Mouse (Mus musculus) limb, embryonic 14.5 days (tissue): Measurements from ENCODE around the gene Sema4b. TPM values are rescaled to one million over a fixed set of nuclear protein-coding genes. Genes with fewer than 3 reads are reported as not detected.

Experiments used
- ATAC-seq: fragments of 200-750 bp; cut with Nextera tagmentation; 2 replicates; pipeline ENCODE4 v1.8.0; 2017; ENCODE audit warnings: low read depth, moderate number of reproducible peaks, moderate TSS enrichment; ENCODE audit not compliant: low FRiP score
- DNase-seq: peaks from one replicate; pipeline ENCODE4 v3.0.0-alpha.2; 2015; ENCODE audit warnings: low spot score
- H3K27ac ChIP-seq: fragments of 300-500 bp; sonication (generic); replicated peaks from 2 replicates; pipeline ENCODE4 v1.5.1; 2014; ENCODE audit warnings: low read depth, mild to moderate bottlenecking, low read length, moderate library complexity, mixed read lengths
- H3K27me3 ChIP-seq: fragments of 300-500 bp; sonication (generic); 2 replicates; pipeline ENCODE4 v1.6.1; 2014; ENCODE audit warnings: low read length, mixed read lengths; ENCODE audit not compliant: control insufficient read depth, insufficient read depth
- H3K36me3 ChIP-seq: fragments of 300-500 bp; sonication (generic); 2 replicates; pipeline ENCODE4 v1.6.1; 2014; ENCODE audit warnings: mild to moderate bottlenecking, low read length, moderate library complexity, mixed read lengths; ENCODE audit not compliant: control insufficient read depth, insufficient read depth
- H3K4me1 ChIP-seq: fragments of 300-500 bp; sonication (generic); 2 replicates; pipeline ENCODE4 v1.6.1; 2014; ENCODE audit warnings: antibody characterized with exemption, low read length, mixed read lengths; ENCODE audit not compliant: control insufficient read depth, insufficient read depth
- H3K4me2 ChIP-seq: fragments of 300-500 bp; sonication (generic); replicated peaks from 2 replicates; pipeline ENCODE4 v1.6.1; 2014; ENCODE audit warnings: low read depth, mild to moderate bottlenecking, low read length, moderate library complexity; ENCODE audit not compliant: severe bottlenecking
- H3K4me3 ChIP-seq: fragments of 300-500 bp; sonication (generic); replicated peaks from 2 replicates; pipeline ENCODE4 v1.5.1; 2014; ENCODE audit warnings: low read length
- H3K9ac ChIP-seq: fragments of 300-500 bp; sonication (generic); 2 replicates; pipeline ENCODE4 v1.6.1; 2014; ENCODE audit warnings: mild to moderate bottlenecking, low read depth, low read length, moderate library complexity; ENCODE audit not compliant: severe bottlenecking
- H3K9me3 ChIP-seq: fragments of 300-500 bp; sonication (generic); 2 replicates; pipeline ENCODE4 v1.6.1; 2016; ENCODE audit warnings: low read length; ENCODE audit not compliant: control insufficient read depth
- POLR2A ChIP-seq: fragments of 200-500 bp; IDR thresholded peaks from 2 replicates; pipeline ENCODE4 v1.8.0; 2012; ENCODE audit warnings: inconsistent platforms, mild to moderate bottlenecking, moderate library complexity, borderline replicate concordance; ENCODE audit not compliant: insufficient read depth, insufficient read length; ENCODE audit errors: extremely low read depth
- WGBS: fragments of 180-500 bp; shearing (Covaris S2); extraction: QIAGEN DNeasy Blood & Tissue Kit; methylation state at CpG from one replicate; pipeline ENCODE4 v1.1.7; 2014; 5-methylcytosine and 5-hydroxymethylcytosine counted together
- polyA plus RNA-seq, 2 experiments: library from polyadenylated mRNA; depleted of rRNA in 1 of 2; stranded (reverse) in 1 of 2; unstranded in 1 of 2; fragments of >200 nt; fragmentation: Nextera tagmentation in 1 of 2; extraction: Ambion mirVana in 1 of 2; gene quantifications; 2 replicates each; pipeline versions ENCODE4 v1.2.1 to v1.2.3; 2012 to 2014

Gene Sema4b
- polyA plus RNA-seq, 2 experiments, result 8.2 to 11.5 TPM

GRCm38 (mm10) chr7:80146077-80146476, 40.6 kb upstream of the Sema4b start:
- H3K4me2 ChIP-seq, result no peak overlapping the region
- peaks cover 10% of the 10 kb centered on the region; the same call in 1 of the 2 replicates for H3K4me1 ChIP-seq
- no peaks in the 10 kb centered on the region for H3K36me3 ChIP-seq
- no peak for TF ChIP-seq POLR2A
- no peaks in the 10 kb centered on the region for H3K27me3 ChIP-seq
- no peak overlapping the region for H3K27ac ChIP-seq
- no peak overlapping the region for H3K9ac ChIP-seq
- no peaks in the 10 kb centered on the region for H3K9me3 ChIP-seq
- ATAC-seq (no peak), DNase-seq (no peak)
- H3K4me3 ChIP-seq, result no peak overlapping the region
- WGBS, result 79% methylated on average over 8 of the region's 8 CpGs

GRCm38 (mm10) chr7:80149356-80149755, 37.3 kb upstream of the Sema4b start:
- 21% methylated on average over 9 of the region's 9 CpGs for WGBS
- ATAC-seq, result peak; percentile 73
- Histone ChIP-seq H3K4me2 (peak overlapping the region; percentile 28; the same call in 1 of the 2 replicates), H3K27me3 (no peaks in the 10 kb centered on the region), H3K36me3 (no peaks in the 10 kb centered on the region), H3K9me3 (no peaks in the 10 kb centered on the region), H3K4me3 (0 out of 2 replicates have a peak overlapping the region, but pooled peaks have one; percentile 2), H3K9ac (no peak overlapping the region), H3K4me1 (0 out of 2 replicates have a peak, but pooled peaks cover 3% of the 10 kb centered on the region), H3K27ac (peak overlapping the region; percentile 55)
- TF ChIP-seq POLR2A, result no peak
- peak; percentile 75 for DNase-seq

- Histone ChIP-seq H3K36me3 (no peaks in the 10 kb centered on the region), H3K4me1 (0 out of 2 replicates have a peak, but pooled peaks cover 3% of the 10 kb centered on the region), H3K4me3 (no peak overlapping the region), H3K27ac (no peak overlapping the region), H3K9ac (no peak overlapping the region), H3K27me3 (no peaks in the 10 kb centered on the region), H3K4me2 (no peak overlapping the region), H3K9me3 (no peaks in the 10 kb centered on the region)
- 62% methylated on average over 6 of the region's 6 CpGs for WGBS
- TF ChIP-seq POLR2A, result no peak
- ATAC-seq, result no peak
- DNase-seq, result no peak
These were observed 34.5 kb upstream of the Sema4b start for GRCm38 (mm10) chr7:80152152-80152551.

DNA sequence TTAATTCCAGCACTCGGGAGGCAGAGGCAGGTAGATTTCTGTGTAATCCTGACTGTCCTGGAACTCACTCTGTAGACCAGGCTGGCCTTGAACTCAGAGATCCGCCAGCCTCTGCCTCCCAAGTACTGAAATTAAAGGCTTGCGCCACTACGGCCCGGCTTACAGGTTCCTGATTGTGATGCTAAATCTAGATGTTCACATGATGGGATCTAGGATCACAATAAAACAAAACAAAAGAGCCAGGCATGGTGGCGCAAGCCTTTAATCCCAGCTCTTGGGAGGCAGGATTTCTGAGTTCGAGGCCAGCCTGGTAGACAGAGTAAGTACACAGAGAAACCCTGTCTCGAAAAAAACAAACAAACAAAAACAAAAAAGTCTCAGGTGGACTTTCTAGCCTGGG, 33.9 kb upstream of the Sema4b start:
- TF ChIP-seq POLR2A, result no peak
- no peaks in the 10 kb centered on the region for H3K9me3 ChIP-seq
- 93% methylated on average over 8 of the region's 8 CpGs for WGBS

GRCm38 (mm10) chr7:80154689-80155088, 32.0 kb upstream of the Sema4b start:
- H3K9me3 ChIP-seq, result no peaks in the 10 kb centered on the region
- H3K9ac ChIP-seq, result no peak overlapping the region
- WGBS, result 82% methylated on average over 3 of the region's 3 CpGs
- no peak overlapping the region for H3K4me3 ChIP-seq
- H3K27me3 ChIP-seq, result no peaks in the 10 kb centered on the region
- ATAC-seq, result no peak
- H3K36me3 ChIP-seq, result no peaks in the 10 kb centered on the region
- DNase-seq, result no peak
- no peaks in the 10 kb centered on the region for H3K4me1 ChIP-seq
- no peak overlapping the region for H3K27ac ChIP-seq
- TF ChIP-seq POLR2A, result no peak
- H3K4me2 ChIP-seq, result no peak overlapping the region

More for the DNA sequence above, 33.9 kb upstream of the Sema4b start:
- no peak for DNase-seq
- ATAC-seq, result no peak
- no peak overlapping the region for H3K4me2 ChIP-seq
- H3K9ac ChIP-seq, result no peak overlapping the region
- H3K4me1 ChIP-seq, result 0 out of 2 replicates have a peak, but pooled peaks cover 3% of the 10 kb centered on the region
- H3K4me3 ChIP-seq, result no peak overlapping the region
- no peaks in the 10 kb centered on the region for H3K36me3 ChIP-seq
- no peaks in the 10 kb centered on the region for H3K27me3 ChIP-seq
- no peak overlapping the region for H3K27ac ChIP-seq
